ENCODE assay signal across 38 mouse cellular contexts in genomic region chr16:91356760-91357525, GRCm38 (mm10). TPM values are rescaled to one million over a fixed set of nuclear protein-coding genes. Genes with fewer than 3 reads are reported as not detected.
DNase-seq lines count a peak whose midpoint lies in the region; ATAC-seq lines count a peak whose summit lies in the region.
"Had no signal": no experiment of that assay in that cellular context is flagged by ENCODE, and none has a peak within 500 bp of the region (broad histone marks: within the 10 kb centered on the region; RNA-seq: fewer than 3 reads in every experiment).

No protein-coding gene starts in this region.

- H3K4me2 ChIP-seq in liver, embryonic 11.5 days, result no peak overlapping the region
- H3K4me2 ChIP-seq: embryonic facial prominence, embryonic 13.5 days; forebrain, embryonic 12.5 days; heart, embryonic 12.5 days; hindbrain, embryonic 14.5 days; limb, embryonic 13.5 days; lung, embryonic 15.5 days; midbrain, embryonic 15.5 days; neural tube, embryonic 12.5 days had no signal

- DNase-seq in heart, adult 11 months, result peak; percentile 87
- no peak for DNase-seq in heart, adult 8-10 months (ENCODE audit: low spot score)
- DNase-seq in testis, postnatal 10 days (ENCODE audit: low spot score), result peak; percentile 39
- no peak for DNase-seq in testis, postnatal 14 days (ENCODE audit: low spot score)
- DNase-seq in liver, embryonic 11.5 days (ENCODE audit: low spot score), result no peak
- no peak for DNase-seq in left cerebral cortex, postnatal 25 days (ENCODE audit: low spot score in 2 of 2)
- no peak for DNase-seq in layer of hippocampus, postnatal 14 days (ENCODE audit: low spot score in 2 of 2)
- DNase-seq: cerebellum, adult 18-20 months; cerebellum, postnatal 36 days; embryo, embryonic 11 days; kidney, adult 18-20 months; kidney, postnatal 25 days; layer of hippocampus, postnatal 36 days; lung, postnatal 36 days; retina, postnatal 1 day; right cerebral cortex, postnatal 25 days; spleen, adult 18-20 months; thymus, adult 18-20 months; thymus, postnatal 36 days had no signal

- intact Hi-C loops in left cerebral cortex, postnatal 25 days (cut with DNase I), result loop anchor here (5.0 kb wide), 1 partner anchor 155 kb away; no protein-coding TSS in a partner anchor

- H3K9me3 ChIP-seq in liver, embryonic 11.5 days (ENCODE audit: control insufficient read depth, low read length), result no peaks in the 10 kb centered on the region
- H3K9me3 ChIP-seq: embryonic facial prominence, embryonic 13.5 days; forebrain, embryonic 12.5 days; heart, embryonic 12.5 days; limb, embryonic 13.5 days; lung, embryonic 15.5 days; midbrain, embryonic 15.5 days; neural tube, embryonic 12.5 days had no signal

- H3K4me1 ChIP-seq in liver, embryonic 11.5 days (replicated peaks; ENCODE audit: control insufficient read depth, insufficient read depth, low read length), result peaks cover 25% of the 10 kb centered on the region
- H3K4me1 ChIP-seq: neural tube, embryonic 12.5 days had no signal

- no peak for ATAC-seq in liver, embryonic 11.5 days (replicated peaks; ENCODE audit: low FRiP score)
- ATAC-seq: inflammation-experienced regulatory T-cells, adult 6 months; midbrain, embryonic 15.5 days had no signal

- 83% methylated on average over 10 of the region's 10 CpGs for WGBS in liver, embryonic 11.5 days
- WGBS in macrophage (ENCODE audit: missing documents), result 93% methylated on average over 10 of the region's 10 CpGs

- H3K27ac ChIP-seq in liver, embryonic 11.5 days (ENCODE audit: low read depth, low read length), result 0 out of 2 replicates have a peak overlapping the region, but pooled peaks have one; percentile 19
- peak overlapping the region; percentile 99 for H3K27ac ChIP-seq in macrophage
- H3K27ac ChIP-seq: embryonic facial prominence, embryonic 13.5 days; forebrain, embryonic 12.5 days; hindbrain, embryonic 14.5 days; layer of hippocampus, adult 2 months; limb, embryonic 13.5 days; lung, embryonic 15.5 days; midbrain, embryonic 15.5 days; neural tube, embryonic 12.5 days had no signal

- H3K27me3 ChIP-seq in liver, embryonic 11.5 days (replicated peaks; ENCODE audit: control insufficient read depth, insufficient read depth, low read length), result no peaks in the 10 kb centered on the region

- H3K36me3 ChIP-seq in liver, embryonic 11.5 days (ENCODE audit: control insufficient read depth, insufficient read depth, low read length), result no peaks in the 10 kb centered on the region
- no peaks in the 10 kb centered on the region for H3K36me3 ChIP-seq in macrophage (ENCODE audit: inconsistent target)
- H3K36me3 ChIP-seq: embryonic facial prominence, embryonic 13.5 days; forebrain, embryonic 12.5 days; heart, embryonic 12.5 days; limb, embryonic 13.5 days; lung, embryonic 15.5 days; midbrain, embryonic 15.5 days; neural tube, embryonic 12.5 days had no signal

- no peak overlapping the region for H3K9ac ChIP-seq in liver, embryonic 11.5 days (ENCODE audit: low read depth, low read length)
- H3K9ac ChIP-seq: embryonic facial prominence, embryonic 13.5 days; forebrain, embryonic 12.5 days; heart, embryonic 12.5 days; hindbrain, embryonic 14.5 days; limb, embryonic 13.5 days; lung, embryonic 15.5 days; midbrain, embryonic 15.5 days; neural tube, embryonic 12.5 days had no signal

- H3K79me2 ChIP-seq in macrophage (ENCODE audit: inconsistent target), result no peaks in the 10 kb centered on the region

- no peak overlapping the region for H3K4me3 ChIP-seq in liver, embryonic 11.5 days (ENCODE audit: low read depth, low read length)
- no peak overlapping the region for H3K4me3 ChIP-seq in macrophage (ENCODE audit: inconsistent target)
- H3K4me3 ChIP-seq: embryonic facial prominence, embryonic 13.5 days; erythroblast, embryonic 14.5 days; forebrain, embryonic 12.5 days; heart, embryonic 12.5 days; layer of hippocampus, adult 2 months; limb, embryonic 13.5 days; lung, embryonic 15.5 days; midbrain, embryonic 15.5 days; neural tube, embryonic 12.5 days had no signal

RNA-seq across cellular contexts. Expression of gene Ifnar2, which starts 15.6 kb away (rescaled TPM):
- total RNA-seq in heart, adult 8-10 months (2022), result 10 to 100 TPM; 27.6 to 35.3 (median 32.6) TPM
- 66.7 and 70.9 TPM in 2 replicates for polyA plus RNA-seq in liver, embryonic 11.5 days (2014; fragmentation: Nextera tagmentation; extraction: Ambion mirVana)
- total RNA-seq in macrophage (2018; cell fraction: chromatin; rRNA removed), result 100 to 1,000 TPM; 154 to 353 (median 191) TPM
- total RNA-seq in macrophage (2018; cell fraction: cytosol; rRNA removed), result 100 to 1,000 TPM; 175 to 241 (median 207) TPM
- total RNA-seq in macrophage (2018; cell fraction: nucleus; rRNA removed), result 100 to 1,000 TPM; 188 to 308 (median 236) TPM
- 183 to 327 TPM (median 193 TPM) in 3 replicates for polyA plus RNA-seq in macrophage (2018)
- total RNA-seq in left cerebral cortex, postnatal 25 days (2021), result 10 to 100 TPM; 20.5 to 20.6 TPM
- 10 to 100 TPM; 21.0 to 22.8 TPM for total RNA-seq in layer of hippocampus, postnatal 14 days (2021)

RNA-seq across cellular contexts. Expression of gene Gm21970, which starts 34.6 kb away (rescaled TPM):
- not detected for total RNA-seq in heart, adult 8-10 months (2022)
- not detected in 2 replicates for polyA plus RNA-seq in liver, embryonic 11.5 days (2014; fragmentation: Nextera tagmentation; extraction: Ambion mirVana)
- not detected for total RNA-seq in macrophage (2018; cell fraction: chromatin; rRNA removed)
- total RNA-seq in macrophage (2018; cell fraction: cytosol; rRNA removed), result under 1 TPM in 8 of 26 experiments, not detected in 18; 0.23 to 0.80 (median 0.37) TPM
- 1 to 10 TPM in 1 of 26 experiments, not detected in 25; 1.6 TPM for total RNA-seq in macrophage (2018; cell fraction: nucleus; rRNA removed)
- not detected in 3 replicates for polyA plus RNA-seq in macrophage (2018)
- total RNA-seq in left cerebral cortex, postnatal 25 days (2021), result not detected
- not detected for total RNA-seq in layer of hippocampus, postnatal 14 days (2021)
- total RNA-seq: adrenal gland, adult 18-20 months; gastrocnemius, adult 18-20 months; heart, postnatal 25 days; layer of hippocampus, adult 2 months; layer of hippocampus, postnatal 36 days; left cerebral cortex, postnatal 14 days; megakaryocyte-erythroid progenitor cell, adult 5-6 weeks had no signal
- polyA plus RNA-seq: embryonic facial prominence, embryonic 13.5 days; erythroblast, embryonic 14.5 days; forebrain, embryonic 12.5 days; gonadal fat pad, adult 2 months; heart, embryonic 12.5 days; hindbrain, embryonic 14.5 days; limb, embryonic 13.5 days; lung, embryonic 15.5 days; midbrain, embryonic 15.5 days; neural tube, embryonic 12.5 days; stomach, embryonic 14.5 days had no signal

RNA-seq across cellular contexts. Expression of gene Il10rb, which starts 49.0 kb away (rescaled TPM):
- total RNA-seq in heart, adult 8-10 months (2022), result 100 to 1,000 TPM; 116 to 131 (median 129) TPM
- 29.8 and 32.9 TPM in 2 replicates for polyA plus RNA-seq in liver, embryonic 11.5 days (2014; fragmentation: Nextera tagmentation; extraction: Ambion mirVana)
- total RNA-seq in macrophage (2018; cell fraction: chromatin; rRNA removed), result 100 to 1,000 TPM; 195 to 513 (median 266) TPM
- total RNA-seq in macrophage (2018; cell fraction: cytosol; rRNA removed), result 100 to 1,000 TPM; 302 to 435 (median 372) TPM
- 100 to 1,000 TPM; 321 to 683 (median 404) TPM for total RNA-seq in macrophage (2018; cell fraction: nucleus; rRNA removed)
- 357 to 533 TPM (median 380 TPM) in 3 replicates for polyA plus RNA-seq in macrophage (2018)
- 1 to 10 TPM; 9.1 to 9.7 TPM for total RNA-seq in left cerebral cortex, postnatal 25 days (2021)
- 10 to 100 TPM in 1 of 2 experiments, 1 to 10 TPM in 1; 7.1 to 10.3 TPM for total RNA-seq in layer of hippocampus, postnatal 14 days (2021)

Comparison
In these comparisons a context has a peak if more than half of its experiments do, and no peak if none do; other contexts are left out.
1. DNase-seq: peak in heart, adult 11 months (single experiment) and testis, postnatal 10 days (single experiment); none in heart, adult 8-10 months (single experiment), testis, postnatal 14 days (single experiment), liver, embryonic 11.5 days (single experiment), left cerebral cortex, postnatal 25 days (0 of 2) and layer of hippocampus, postnatal 14 days (0 of 2).
2. RNA of gene Il10rb, which starts 49.0 kb away (total RNA-seq): 116 to 131 TPM in heart, adult 8-10 months; 7.1 to 10.3 TPM in layer of hippocampus, postnatal 14 days and 9.1 to 9.7 TPM in left cerebral cortex, postnatal 25 days; every median in the first group is over 10 times any median in the second.